Mouse (Mus musculus): Measurements from ENCODE around the gene Nav2. TPM values are rescaled to one million over a fixed set of nuclear protein-coding genes. Genes with fewer than 3 reads are reported as not detected.
A peak's percentile ranks its signal among the peaks of the same experiment; 100 is the strongest.

Nav2 gene
- total and polyA plus RNA-seq, 3 experiments = 20.4 to 49.9 (median 34.4) TPM

DNA sequence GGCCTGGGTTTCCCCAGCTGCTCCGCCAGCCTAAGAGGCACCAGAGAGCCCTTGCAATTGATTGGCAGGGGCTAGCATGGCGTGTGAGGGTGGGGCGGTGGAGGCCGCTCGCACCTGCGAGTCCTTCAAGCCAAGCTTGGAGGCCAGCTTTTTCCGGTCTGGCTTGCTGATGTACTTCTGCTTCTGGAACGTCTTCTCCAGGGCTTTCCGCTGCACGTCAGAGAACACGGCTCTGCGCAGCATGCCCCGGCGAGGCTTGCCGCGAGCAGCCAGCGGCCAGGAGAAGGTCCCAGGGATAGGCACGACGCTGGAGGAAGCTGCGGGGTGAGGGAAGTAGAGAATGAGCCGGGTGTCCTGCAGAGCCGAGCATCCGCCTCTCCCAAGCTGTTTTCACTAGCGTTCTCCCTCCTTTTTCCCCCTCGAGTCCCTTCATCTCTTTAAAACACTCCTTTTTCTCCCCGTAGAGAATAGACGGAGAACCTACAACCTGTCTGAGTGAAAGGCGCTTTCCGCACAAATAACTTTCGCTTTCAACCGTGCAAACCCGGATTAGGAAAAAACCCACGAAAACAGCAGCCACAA is 725.0 kb downstream of the Nav2 start:
- Histone ChIP-seq H3K9ac (ENCODE audit: low read depth, low read length) (no peak overlapping the region), H3K27ac (no peak overlapping the region), H3K36me3 (ENCODE audit: control insufficient read depth, insufficient read depth, low read length) (no peaks in the 10 kb centered on the region), H3K4me1 (ENCODE audit: control insufficient read depth, insufficient read depth, low read length) (no peaks in the 10 kb centered on the region), H3K79me2 (replicated peaks; ENCODE audit: control insufficient read depth, insufficient read depth, low read length) (no peaks in the 10 kb centered on the region), H3K4me3 (peak overlapping the region; percentile 48), H3K27me3 (ENCODE audit: control insufficient read depth, insufficient read depth, low read length) (peaks cover 29% of the 10 kb centered on the region)
- no peak for TF ChIP-seq EP300 (IDR thresholded peaks at IDR 0.05; ENCODE audit: insufficient read depth, low read depth, low read length)
- no peak for TF ChIP-seq CTCF (IDR thresholded peaks at IDR 0.05)
- no peak for TF ChIP-seq POLR2A (IDR thresholded peaks at IDR 0.05; ENCODE audit: insufficient read depth, low read depth, low read length)
- peak; percentile 23 to 34 for DNase-seq
- intact Hi-C loops (cut with DNase I) = loop anchor here (5.0 kb wide), 1 partner anchor 119 kb away; no protein-coding TSS in a partner anchor
- WGBS = under 1% methylated on average over 33 of the region's 33 CpGs

GRCm38 (mm10) chr7:49634291-49635073 is 726.0 kb downstream of the Nav2 start:
- WGBS = 3% methylated on average over 26 of the region's 26 CpGs
- TF ChIP-seq EP300 (IDR thresholded peaks at IDR 0.05; ENCODE audit: insufficient read depth, low read depth, low read length) = no peak
- no peak for TF ChIP-seq POLR2A (IDR thresholded peaks at IDR 0.05; ENCODE audit: insufficient read depth, low read depth, low read length)
- TF ChIP-seq CTCF (IDR thresholded peaks at IDR 0.05) = no peak
- no peaks in the 10 kb centered on the region for H3K36me3 ChIP-seq (ENCODE audit: control insufficient read depth, insufficient read depth, low read length)
- H3K4me1 ChIP-seq (ENCODE audit: control insufficient read depth, insufficient read depth, low read length) = no peaks in the 10 kb centered on the region
- peaks cover 31% of the 10 kb centered on the region for H3K27me3 ChIP-seq (ENCODE audit: control insufficient read depth, insufficient read depth, low read length)
- no peaks in the 10 kb centered on the region for H3K79me2 ChIP-seq (replicated peaks; ENCODE audit: control insufficient read depth, insufficient read depth, low read length)
- H3K27ac ChIP-seq = no peak overlapping the region
- intact Hi-C loops (cut with DNase I) = loop anchor here (5.0 kb wide), 1 partner anchor 118 kb away; no protein-coding TSS in a partner anchor
- peak overlapping the region; percentile 48 for H3K4me3 ChIP-seq
- DNase-seq = no peak
- no peak overlapping the region for H3K9ac ChIP-seq (ENCODE audit: low read depth, low read length)

DNA sequence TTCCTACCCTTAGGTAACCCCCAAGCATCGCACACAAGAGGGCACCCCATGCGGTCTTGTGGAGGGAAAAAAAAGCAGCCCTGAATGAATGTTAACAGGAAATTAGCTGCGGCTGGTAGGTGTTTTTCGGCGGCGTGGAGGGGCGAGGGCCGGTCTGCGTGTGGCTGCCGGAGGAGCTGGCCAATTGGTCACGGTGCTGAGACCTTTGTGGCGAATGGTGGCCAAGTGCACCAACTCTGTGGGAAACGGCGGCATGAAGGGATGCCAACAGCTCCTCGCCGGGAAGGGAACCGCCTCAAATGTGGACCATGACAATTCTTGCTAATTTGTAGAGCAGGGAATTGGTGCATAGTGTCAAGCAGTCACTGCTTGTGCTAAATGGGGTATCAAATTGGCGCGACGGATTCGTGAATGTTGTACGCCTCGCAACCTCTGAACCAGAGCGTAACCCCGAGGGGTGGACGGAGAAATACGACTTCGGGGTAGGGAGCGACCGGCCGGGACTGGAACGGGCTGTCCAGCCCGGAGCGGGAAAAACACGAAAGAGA is 726.6 kb downstream of the Nav2 start:
- Histone ChIP-seq H3K27ac (no peak overlapping the region), H3K4me3 (no peak overlapping the region), H3K79me2 (replicated peaks; ENCODE audit: control insufficient read depth, insufficient read depth, low read length) (no peaks in the 10 kb centered on the region), H3K27me3 (ENCODE audit: control insufficient read depth, insufficient read depth, low read length) (peaks cover 35% of the 10 kb centered on the region), H3K4me1 (ENCODE audit: control insufficient read depth, insufficient read depth, low read length) (no peaks in the 10 kb centered on the region), H3K36me3 (ENCODE audit: control insufficient read depth, insufficient read depth, low read length) (no peaks in the 10 kb centered on the region), H3K9ac (ENCODE audit: low read depth, low read length) (no peak overlapping the region)
- DNase-seq = no peak
- intact Hi-C loops (cut with DNase I) = no loop called here
- WGBS = 3% methylated on average over 35 of the region's 35 CpGs
- TF ChIP-seq EP300 (IDR thresholded peaks at IDR 0.05; ENCODE audit: insufficient read depth, low read depth, low read length) (no peak), POLR2A (IDR thresholded peaks at IDR 0.05; ENCODE audit: insufficient read depth, low read depth, low read length) (no peak), CTCF (IDR thresholded peaks at IDR 0.05) (no peak)

- intact Hi-C loops (cut with DNase I) = no loop called here
- WGBS = 4% methylated on average over 22 of the region's 22 CpGs
Observed at GRCm38 (mm10) chr7:49635971-49636370, 727.5 kb downstream of the Nav2 start.

GRCm38 (mm10) chr7:49636491-49637115 is 728.1 kb downstream of the Nav2 start, which contains the start of gene Dbx1:
Dbx1 (minus strand) TSS chr7:49636849.
- H3K27ac ChIP-seq = no peak within 1 kb of the TSS
- no peaks in the 10 kb centered on the region for H3K79me2 ChIP-seq (replicated peaks; ENCODE audit: control insufficient read depth, insufficient read depth, low read length)

More at GRCm38 (mm10) chr7:49635971-49636370, 727.5 kb downstream of the Nav2 start:
- no peak overlapping the region for H3K9ac ChIP-seq (ENCODE audit: low read depth, low read length)
- TF ChIP-seq CTCF (IDR thresholded peaks at IDR 0.05) (no peak), EP300 (IDR thresholded peaks at IDR 0.05; ENCODE audit: insufficient read depth, low read depth, low read length) (no peak), POLR2A (IDR thresholded peaks at IDR 0.05; ENCODE audit: insufficient read depth, low read depth, low read length) (no peak)
- H3K36me3 ChIP-seq (ENCODE audit: control insufficient read depth, insufficient read depth, low read length) = no peaks in the 10 kb centered on the region
- H3K27me3 ChIP-seq (ENCODE audit: control insufficient read depth, insufficient read depth, low read length) = peaks cover 35% of the 10 kb centered on the region
- no peaks in the 10 kb centered on the region for H3K4me1 ChIP-seq (ENCODE audit: control insufficient read depth, insufficient read depth, low read length)
- no peak overlapping the region for H3K27ac ChIP-seq
- DNase-seq = no peak
- H3K79me2 ChIP-seq (replicated peaks; ENCODE audit: control insufficient read depth, insufficient read depth, low read length) = no peaks in the 10 kb centered on the region
- no peak overlapping the region for H3K4me3 ChIP-seq

More at GRCm38 (mm10) chr7:49636491-49637115, 728.1 kb downstream of the Nav2 start, which contains the start of gene Dbx1:
- H3K4me1 ChIP-seq (ENCODE audit: control insufficient read depth, insufficient read depth, low read length) = no peaks in the 10 kb centered on the region
- intact Hi-C loops (cut with DNase I) = no loop called here
- no peak for DNase-seq
- no peak within 1 kb of the TSS for H3K4me3 ChIP-seq
- 4% methylated on average over 33 of the region's 33 CpGs for WGBS
- no peaks in the 10 kb centered on the region for H3K36me3 ChIP-seq (ENCODE audit: control insufficient read depth, insufficient read depth, low read length)
- H3K9ac ChIP-seq (ENCODE audit: low read depth, low read length) = no peak within 1 kb of the TSS
- H3K27me3 ChIP-seq (ENCODE audit: control insufficient read depth, insufficient read depth, low read length) = peaks cover 35% of the 10 kb centered on the region
- no peak for TF ChIP-seq POLR2A (IDR thresholded peaks at IDR 0.05; ENCODE audit: insufficient read depth, low read depth, low read length)
- no peak for TF ChIP-seq CTCF (IDR thresholded peaks at IDR 0.05)
- TF ChIP-seq EP300 (IDR thresholded peaks at IDR 0.05; ENCODE audit: insufficient read depth, low read depth, low read length) = no peak

Measured in heart, adult 2 months (tissue).